Comparison of ENCODE assay signal across 8 mouse cellular contexts in genomic region chr16:8674165-8674564, GRCm38 (mm10). TPM values are rescaled to one million over a fixed set of nuclear protein-coding genes. Genes with fewer than 3 reads are reported as not detected.
DNase-seq lines count a peak whose midpoint lies in the region; ATAC-seq and TF ChIP-seq lines count a peak whose summit lies in the region.

No protein-coding gene starts in this region.

- peaks cover 17% of the 10 kb centered on the region for H3K4me1 ChIP-seq in intestine, embryonic 14.5 days (replicated peaks; ENCODE audit: control insufficient read depth, insufficient read depth, low read length)
- peaks cover 26% of the 10 kb centered on the region for H3K4me1 ChIP-seq in intestine, embryonic 15.5 days (replicated peaks)
- H3K4me1 ChIP-seq in hindbrain, embryonic 16.5 days (ENCODE audit: control insufficient read depth, insufficient read depth, low read depth, low read length) = peaks cover 15% of the 10 kb centered on the region
- H3K4me1 ChIP-seq in stomach, postnatal 0 days (replicated peaks; ENCODE audit: control insufficient read depth, insufficient read depth) = peaks cover 11% of the 10 kb centered on the region

- no peak overlapping the region for H3K9ac ChIP-seq in intestine, embryonic 14.5 days (ENCODE audit: low read length)
- H3K9ac ChIP-seq in intestine, embryonic 15.5 days = no peak overlapping the region
- no peak overlapping the region for H3K9ac ChIP-seq in hindbrain, embryonic 16.5 days (ENCODE audit: low read depth, low read length)
- no peak overlapping the region for H3K9ac ChIP-seq in stomach, postnatal 0 days (ENCODE audit: low read length)

- no peak overlapping the region for H3K4me3 ChIP-seq in intestine, embryonic 14.5 days (ENCODE audit: low read depth, low read length)
- no peak overlapping the region for H3K4me3 ChIP-seq in intestine, embryonic 15.5 days (replicated peaks)
- H3K4me3 ChIP-seq in hindbrain, embryonic 16.5 days (ENCODE audit: low read length) = no peak overlapping the region
- no peak overlapping the region for H3K4me3 ChIP-seq in stomach, postnatal 0 days (ENCODE audit: low read depth, low read length)

- H3K36me3 ChIP-seq in intestine, embryonic 14.5 days (ENCODE audit: control insufficient read depth, insufficient read depth, low read length) = 0 out of 2 replicates have a peak, but pooled peaks cover under 1% of the 10 kb centered on the region
- H3K36me3 ChIP-seq in intestine, embryonic 15.5 days = no peaks in the 10 kb centered on the region
- H3K36me3 ChIP-seq in hindbrain, embryonic 16.5 days (ENCODE audit: control insufficient read depth, insufficient read depth, low read length) = no peaks in the 10 kb centered on the region
- H3K36me3 ChIP-seq in stomach, postnatal 0 days (ENCODE audit: control insufficient read depth, insufficient read depth, low read length) = no peaks in the 10 kb centered on the region

- ATAC-seq in intestine, embryonic 14.5 days (replicated peaks; ENCODE audit: low FRiP score, low TSS enrichment, low read depth) = no peak
- no peak for ATAC-seq in intestine, embryonic 15.5 days
- ATAC-seq in hindbrain, embryonic 16.5 days = no peak
- ATAC-seq in stomach, postnatal 0 days (ENCODE audit: low FRiP score, low TSS enrichment) = no peak

- peak; percentile 66 for DNase-seq in intestine, embryonic 14.5 days (ENCODE audit: low spot score)
- DNase-seq in ES-CJ7 (ENCODE audit: low read depth, low spot score) = peak; percentile 81
- DNase-seq in c-Kit-positive CD71-negative TER-119-negative erythroid progenitor cells, embryonic 14.5 days (ENCODE audit: low read depth) = peak; percentile 92
- DNase-seq in lung, postnatal 25 days (ENCODE audit: low spot score) = peak; percentile 73
- DNase-seq in stomach, postnatal 0 days (ENCODE audit: low spot score) = peak; percentile 55
- no peak for DNase-seq in cerebellum, adult 11 months

- no peaks in the 10 kb centered on the region for H3K9me3 ChIP-seq in intestine, embryonic 14.5 days (ENCODE audit: control insufficient read depth, low read length)
- no peaks in the 10 kb centered on the region for H3K9me3 ChIP-seq in intestine, embryonic 15.5 days
- H3K9me3 ChIP-seq in hindbrain, embryonic 16.5 days (ENCODE audit: control insufficient read depth, low read length) = no peaks in the 10 kb centered on the region
- no peaks in the 10 kb centered on the region for H3K9me3 ChIP-seq in stomach, postnatal 0 days (ENCODE audit: control insufficient read depth, low read length)

- TF ChIP-seq CTCF in stomach, postnatal 0 days (IDR thresholded peaks at IDR 0.05; ENCODE audit: low read depth) = peak; percentile 90

- H3K27me3 ChIP-seq in intestine, embryonic 14.5 days (replicated peaks; ENCODE audit: control insufficient read depth, insufficient read depth, low read length) = no peaks in the 10 kb centered on the region
- no peaks in the 10 kb centered on the region for H3K27me3 ChIP-seq in intestine, embryonic 15.5 days (replicated peaks)
- H3K27me3 ChIP-seq in hindbrain, embryonic 16.5 days (replicated peaks; ENCODE audit: control insufficient read depth, insufficient read depth, low read length) = no peaks in the 10 kb centered on the region
- H3K27me3 ChIP-seq in stomach, postnatal 0 days (ENCODE audit: control insufficient read depth, insufficient read depth, low read length) = no peaks in the 10 kb centered on the region

- H3K27ac ChIP-seq in intestine, embryonic 14.5 days (ENCODE audit: low read depth) = no peak overlapping the region
- no peak overlapping the region for H3K27ac ChIP-seq in intestine, embryonic 15.5 days
- no peak overlapping the region for H3K27ac ChIP-seq in hindbrain, embryonic 16.5 days (ENCODE audit: low read depth, low read length)
- no peak overlapping the region for H3K27ac ChIP-seq in stomach, postnatal 0 days (replicated peaks)

- H3K4me2 ChIP-seq in intestine, embryonic 14.5 days (ENCODE audit: low read length) = no peak overlapping the region
- H3K4me2 ChIP-seq in intestine, embryonic 15.5 days (replicated peaks) = no peak overlapping the region
- H3K4me2 ChIP-seq in hindbrain, embryonic 16.5 days (ENCODE audit: low read length) = peak overlapping the region; percentile 16; the same call in 1 of the 2 replicates
- no peak overlapping the region for H3K4me2 ChIP-seq in stomach, postnatal 0 days (replicated peaks; ENCODE audit: low read depth)

- WGBS in intestine, embryonic 14.5 days = 4% methylated on average over 8 of the region's 8 CpGs
- 6% methylated on average over 8 of the region's 8 CpGs for WGBS in intestine, embryonic 15.5 days
- 3% methylated on average over 8 of the region's 8 CpGs for WGBS in hindbrain, embryonic 16.5 days
- 4% methylated on average over 8 of the region's 8 CpGs for WGBS in stomach, postnatal 0 days

- TF ChIP-seq EP300 in stomach, postnatal 0 days (optimal IDR thresholded peaks at IDR 0.05) = no peak

RNA-seq across cellular contexts. Expression of gene Carhsp1, which starts 2.2 kb away (rescaled TPM):
- 41.5 and 43.4 TPM in 2 replicates for polyA plus RNA-seq in intestine, embryonic 14.5 days (2014; fragmentation: Nextera tagmentation; extraction: Ambion mirVana)
- polyA plus RNA-seq in intestine, embryonic 15.5 days (2015; fragmentation: Nextera tagmentation; extraction: Ambion mirVana) = 89.8 and 90.4 TPM in 2 replicates
- 148 and 167 TPM in 2 replicates for polyA plus RNA-seq in hindbrain, embryonic 16.5 days (2015; fragmentation: Nextera tagmentation; extraction: Ambion mirVana)
- 53.1 and 53.8 TPM in 2 replicates for polyA plus RNA-seq in stomach, postnatal 0 days (2015; fragmentation: Nextera tagmentation; extraction: Ambion mirVana)

RNA-seq across cellular contexts. Expression of gene Gm5767, which starts 6.4 kb away (rescaled TPM):
- polyA plus RNA-seq in intestine, embryonic 14.5 days (2014; fragmentation: Nextera tagmentation; extraction: Ambion mirVana) = not detected in 2 replicates
- polyA plus RNA-seq in intestine, embryonic 15.5 days (2015; fragmentation: Nextera tagmentation; extraction: Ambion mirVana) = not detected in 2 replicates
- polyA plus RNA-seq in hindbrain, embryonic 16.5 days (2015; fragmentation: Nextera tagmentation; extraction: Ambion mirVana) = not detected in 2 replicates
- polyA plus RNA-seq in stomach, postnatal 0 days (2015; fragmentation: Nextera tagmentation; extraction: Ambion mirVana) = not detected in 2 replicates

RNA-seq across cellular contexts. Expression of gene Tmem186, which starts 36.7 kb away (rescaled TPM):
- polyA plus RNA-seq in intestine, embryonic 14.5 days (2014; fragmentation: Nextera tagmentation; extraction: Ambion mirVana) = 15.6 and 16.8 TPM in 2 replicates
- polyA plus RNA-seq in intestine, embryonic 15.5 days (2015; fragmentation: Nextera tagmentation; extraction: Ambion mirVana) = 22.0 and 22.2 TPM in 2 replicates
- 22.5 and 23.1 TPM in 2 replicates for polyA plus RNA-seq in hindbrain, embryonic 16.5 days (2015; fragmentation: Nextera tagmentation; extraction: Ambion mirVana)
- polyA plus RNA-seq in stomach, postnatal 0 days (2015; fragmentation: Nextera tagmentation; extraction: Ambion mirVana) = 11.1 and 11.8 TPM in 2 replicates

RNA-seq across cellular contexts. Expression of gene Pmm2, which starts 36.7 kb away (rescaled TPM):
- 65.5 and 73.1 TPM in 2 replicates for polyA plus RNA-seq in intestine, embryonic 14.5 days (2014; fragmentation: Nextera tagmentation; extraction: Ambion mirVana)
- 92.0 and 98.9 TPM in 2 replicates for polyA plus RNA-seq in intestine, embryonic 15.5 days (2015; fragmentation: Nextera tagmentation; extraction: Ambion mirVana)
- 33.1 and 37.0 TPM in 2 replicates for polyA plus RNA-seq in hindbrain, embryonic 16.5 days (2015; fragmentation: Nextera tagmentation; extraction: Ambion mirVana)
- 74.2 and 74.9 TPM in 2 replicates for polyA plus RNA-seq in stomach, postnatal 0 days (2015; fragmentation: Nextera tagmentation; extraction: Ambion mirVana)
